Mouse (Mus musculus) G1E (cell line): Measurements from ENCODE around the gene Tor1aip1.

ENCODE experiments used
- CTCF ChIP-seq: IDR thresholded peaks from 2 replicates; pipeline ENCODE4 v1.5.1; 2012; ENCODE audit warnings: low read depth, low read length, inconsistent platforms, mixed read lengths
- TAL1 ChIP-seq: conservative IDR thresholded peaks from 2 replicates; pipeline ENCODE4 v1.6.1; 2012; ENCODE audit warnings: low read depth, low read length, inconsistent platforms, mixed read lengths

DNA sequence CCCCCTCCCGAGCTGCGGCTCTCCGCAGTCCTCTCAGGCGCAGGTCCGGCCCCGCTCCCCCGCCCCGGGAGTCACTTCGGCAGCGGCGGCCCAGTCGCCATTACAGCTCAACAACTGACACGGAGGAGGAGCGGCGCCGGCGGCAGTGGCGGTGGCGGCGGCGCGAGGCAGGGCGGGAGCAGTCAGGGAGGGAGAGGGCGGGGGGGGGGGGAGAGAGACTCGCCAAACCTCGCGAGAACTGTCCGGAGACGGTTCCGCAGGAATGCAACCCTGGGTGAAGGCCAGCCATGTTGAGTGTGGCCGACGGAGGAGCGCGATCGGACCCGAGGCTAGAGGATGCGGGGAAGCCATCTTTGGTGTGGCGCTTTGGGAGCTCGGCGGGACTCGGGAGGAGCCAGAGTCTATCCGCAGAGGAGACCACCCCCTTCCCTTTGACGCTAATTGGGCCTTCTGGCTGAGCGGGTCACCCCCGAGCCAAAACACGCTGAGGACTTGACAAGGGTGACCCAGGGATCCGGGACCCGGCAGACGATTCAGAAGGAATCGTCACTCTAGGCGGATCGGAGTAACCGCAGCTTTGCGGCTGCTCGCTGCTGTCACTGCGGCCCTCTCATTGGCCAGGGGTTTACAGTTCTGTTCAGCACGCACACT is 63.1 kb downstream of the Tor1aip1 start, which contains the start of gene Cep350:
- TF ChIP-seq TAL1: no peak
- no peak for TF ChIP-seq CTCF
